Mouse (Mus musculus): ENCODE measurements around the gene Limch1. TPM values are rescaled to one million over a fixed set of nuclear protein-coding genes. Genes with fewer than 3 reads are reported as not detected.

The Limch1 gene
- polyA plus RNA-seq, 1 experiment from 2014 or later: 41.1 TPM

DNA sequence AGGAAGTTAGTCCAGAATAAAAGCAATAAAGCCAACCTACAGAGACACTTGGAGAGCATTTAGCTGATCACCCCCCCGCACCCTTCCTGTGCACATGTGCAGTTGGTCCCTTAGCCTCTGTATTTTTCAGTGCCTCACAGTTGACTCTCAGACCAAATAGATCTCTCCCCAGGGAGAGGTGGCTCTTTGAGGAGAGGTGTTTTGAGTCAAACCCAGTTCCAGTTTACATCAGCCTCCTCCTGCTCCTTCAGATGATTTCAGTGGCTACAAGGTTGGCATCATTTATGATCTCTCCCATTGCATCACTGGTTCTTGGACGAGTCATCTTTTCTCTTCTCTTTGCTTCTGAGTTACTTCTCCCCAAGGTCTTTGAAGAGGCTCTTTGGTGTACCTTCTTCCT is 197.3 kb downstream of the Limch1 start:
- POLR2A ChIA-PET: interaction anchor here (0.7 kb wide), 1 partner anchor 375 kb away, joined by 5 read pairs; no protein-coding TSS in a partner anchor
- CTCF ChIA-PET: no interaction called here
- no peaks in the 10 kb centered on the region for H3K27me3 ChIP-seq
- TF ChIP-seq CTCF (IDR thresholded peaks at IDR 0.05): no peak
- ATAC-seq: no peak
- DNase-seq (ENCODE audit: low read depth, low spot score): no peak
- in situ Hi-C loops (cut with MboI; ENCODE audit: low pct_unique_long_range_greater_than_20kb): no loop called here

DNA sequence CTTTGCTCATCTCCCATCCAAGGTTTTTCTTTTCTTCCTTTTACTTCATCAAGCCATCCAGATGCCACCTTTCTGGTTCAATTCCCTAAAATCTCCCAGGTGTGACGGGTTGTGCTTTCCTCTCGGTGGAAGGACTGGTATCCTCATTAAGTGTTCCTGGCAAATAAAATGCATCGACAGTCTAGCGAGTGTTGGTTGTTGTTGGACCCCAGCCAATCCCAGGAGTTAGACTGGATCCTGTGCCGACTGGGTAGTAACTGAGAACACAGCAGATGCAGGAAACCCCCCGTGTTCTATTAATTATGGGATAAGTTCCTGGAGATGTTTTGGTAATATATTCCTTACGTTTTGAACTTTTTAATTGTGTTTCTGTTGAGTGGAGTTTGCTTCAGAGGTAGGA is 197.9 kb downstream of the Limch1 start:
- no peak for ATAC-seq
- in situ Hi-C loops (cut with MboI; ENCODE audit: low pct_unique_long_range_greater_than_20kb): no loop called here
- no peak for DNase-seq (ENCODE audit: low read depth, low spot score)

DNA sequence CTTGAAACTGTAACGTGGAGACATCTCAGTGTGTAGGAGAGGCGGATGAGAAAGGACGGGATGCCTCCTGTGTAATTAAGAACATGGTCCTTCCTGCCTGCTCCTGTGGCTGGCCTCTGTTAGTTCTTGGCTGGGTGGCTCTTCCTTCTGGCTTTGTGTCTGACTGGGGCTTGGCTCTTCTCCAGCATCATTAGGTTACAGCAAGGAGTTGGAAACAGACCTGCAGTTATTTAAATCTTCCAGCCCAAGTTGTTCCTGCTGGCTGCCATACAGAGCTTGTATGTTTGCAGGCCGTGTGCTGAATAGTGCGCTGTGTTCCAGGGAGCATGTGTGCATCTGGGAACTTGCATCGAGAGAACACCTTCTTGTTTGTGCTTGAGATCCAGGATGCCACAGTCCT is 202.3 kb downstream of the Limch1 start:
- TF ChIP-seq CTCF (IDR thresholded peaks at IDR 0.05): no peak
- CTCF ChIA-PET: interaction anchor here (0.5 to 0.8 kb wide), 2 partner anchors 21 to 24 kb away, joined by 3 read pairs; no protein-coding TSS in a partner anchor
- no peaks in the 10 kb centered on the region for H3K27me3 ChIP-seq
- in situ Hi-C loops (cut with MboI; ENCODE audit: low pct_unique_long_range_greater_than_20kb): no loop called here
- DNase-seq (ENCODE audit: low read depth, low spot score) (no peak), ATAC-seq (peak; percentile 48)
- POLR2A ChIA-PET: interaction anchor here (0.6 kb wide), 1 partner anchor 572 kb away, joined by 5 read pairs; no protein-coding TSS in a partner anchor

More for the DNA sequence above, 197.9 kb downstream of the Limch1 start:
- CTCF ChIA-PET: no interaction called here
- H3K27me3 ChIP-seq: no peaks in the 10 kb centered on the region
- POLR2A ChIA-PET: no interaction called here
- no peak for TF ChIP-seq CTCF (IDR thresholded peaks at IDR 0.05)

DNA sequence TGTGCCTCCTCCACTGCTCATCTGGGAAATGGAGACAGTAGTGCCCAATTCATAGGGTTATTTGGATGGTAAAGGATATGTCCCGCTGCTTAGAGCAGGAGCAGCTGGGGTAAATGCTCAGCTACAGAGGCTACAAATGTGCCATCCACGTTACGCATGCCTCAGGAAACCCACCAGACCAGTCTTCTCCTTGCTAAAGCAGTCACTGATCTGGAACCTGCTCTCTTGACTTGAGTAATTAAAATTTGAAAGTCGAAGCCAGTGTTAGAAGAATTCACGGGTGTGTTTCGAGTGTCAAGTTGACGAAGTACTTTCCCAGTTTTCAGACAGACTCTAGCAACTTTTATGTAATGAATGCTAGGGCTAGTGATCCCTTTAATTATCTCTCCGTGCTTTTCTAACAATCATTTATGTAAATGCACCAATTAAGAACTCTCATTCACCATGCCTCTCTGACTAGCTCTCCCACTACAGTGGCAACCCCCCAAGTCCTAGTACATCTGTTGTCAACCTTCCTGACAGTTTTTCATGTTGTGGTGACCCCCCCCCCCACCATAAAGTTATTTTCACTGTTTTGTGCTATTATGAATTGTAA is 203.6 kb downstream of the Limch1 start:
- POLR2A ChIA-PET: no interaction called here
- CTCF ChIA-PET: interaction anchor here (1.0 kb wide), 1 partner anchor 21 kb away, joined by 3 read pairs; no protein-coding TSS in a partner anchor
- TF ChIP-seq CTCF (IDR thresholded peaks at IDR 0.05): no peak
- no peaks in the 10 kb centered on the region for H3K27me3 ChIP-seq
- in situ Hi-C loops (cut with MboI; ENCODE audit: low pct_unique_long_range_greater_than_20kb): no loop called here
- DNase-seq (ENCODE audit: low read depth, low spot score) (no peak), ATAC-seq (no peak)

DNA sequence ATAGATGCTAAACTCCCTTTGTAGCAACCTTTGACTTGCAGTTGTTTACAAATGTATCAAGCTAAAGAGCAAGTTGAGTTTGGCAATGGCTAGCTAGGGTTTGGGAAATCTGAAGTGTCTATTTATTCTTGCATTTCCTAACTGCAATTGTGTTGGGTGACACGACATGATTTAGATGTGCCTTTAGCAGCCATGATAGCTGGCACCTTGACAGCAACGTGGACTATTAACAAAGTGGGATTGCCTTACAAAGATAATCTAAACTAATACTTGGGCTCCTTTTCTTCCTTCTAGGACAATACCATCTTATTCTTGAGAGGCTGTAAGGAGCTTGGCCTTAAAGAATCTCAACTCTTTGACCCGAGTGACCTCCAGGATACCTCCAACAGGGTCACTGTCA is 207.7 kb downstream of the Limch1 start:
- no peaks in the 10 kb centered on the region for H3K27me3 ChIP-seq
- in situ Hi-C loops (cut with MboI; ENCODE audit: low pct_unique_long_range_greater_than_20kb): no loop called here
- ATAC-seq (no peak), DNase-seq (ENCODE audit: low read depth, low spot score) (no peak)
- no peak for TF ChIP-seq CTCF (IDR thresholded peaks at IDR 0.05)
- CTCF ChIA-PET: interaction anchor here (0.9 to 1.9 kb wide), 7 partner anchors 10 to 107 kb away, joined by 3 to 7 read pairs (median 4); no protein-coding TSS in a partner anchor
- POLR2A ChIA-PET: no interaction called here

DNA sequence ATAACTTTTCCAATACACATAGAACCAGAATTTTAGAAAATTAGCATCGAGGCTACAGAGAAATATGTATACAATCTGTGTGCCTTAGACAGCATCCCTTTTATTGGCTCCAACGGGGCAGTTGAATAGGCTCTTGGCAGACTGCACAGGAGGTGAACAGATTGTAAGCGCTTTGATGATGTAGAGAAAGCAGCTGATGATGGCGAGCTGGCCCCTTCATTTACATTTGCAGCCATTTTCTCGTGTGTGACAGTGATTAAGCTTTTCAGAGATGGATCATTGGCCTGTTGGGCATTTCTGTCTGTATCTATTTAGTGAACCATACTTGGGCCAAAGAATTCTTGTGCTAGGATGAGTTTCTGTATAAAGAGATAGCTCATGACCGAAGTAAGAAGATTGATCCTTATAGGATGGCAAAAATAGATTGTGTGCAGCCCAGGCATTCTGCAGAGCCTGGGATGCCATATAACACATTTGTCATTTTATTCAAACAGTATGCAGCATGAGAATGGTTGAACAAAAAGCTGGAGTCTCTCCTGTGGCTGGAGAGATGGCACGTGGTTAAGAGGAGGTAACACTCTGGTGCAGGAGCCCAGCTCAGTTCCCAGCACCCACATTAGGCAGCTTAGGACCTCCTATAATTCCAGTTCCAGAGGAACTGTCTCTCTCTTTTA is 208.5 kb downstream of the Limch1 start:
- DNase-seq (ENCODE audit: low read depth, low spot score) (no peak), ATAC-seq (no peak)
- in situ Hi-C loops (cut with MboI; ENCODE audit: low pct_unique_long_range_greater_than_20kb): no loop called here
- CTCF ChIA-PET: interaction anchor here (1.0 to 1.9 kb wide), 6 partner anchors 9 to 47 kb away, joined by 3 to 7 read pairs (median 4); no protein-coding TSS in a partner anchor
- POLR2A ChIA-PET: no interaction called here
- TF ChIP-seq CTCF (IDR thresholded peaks at IDR 0.05): no peak
- H3K27me3 ChIP-seq: no peaks in the 10 kb centered on the region

DNA sequence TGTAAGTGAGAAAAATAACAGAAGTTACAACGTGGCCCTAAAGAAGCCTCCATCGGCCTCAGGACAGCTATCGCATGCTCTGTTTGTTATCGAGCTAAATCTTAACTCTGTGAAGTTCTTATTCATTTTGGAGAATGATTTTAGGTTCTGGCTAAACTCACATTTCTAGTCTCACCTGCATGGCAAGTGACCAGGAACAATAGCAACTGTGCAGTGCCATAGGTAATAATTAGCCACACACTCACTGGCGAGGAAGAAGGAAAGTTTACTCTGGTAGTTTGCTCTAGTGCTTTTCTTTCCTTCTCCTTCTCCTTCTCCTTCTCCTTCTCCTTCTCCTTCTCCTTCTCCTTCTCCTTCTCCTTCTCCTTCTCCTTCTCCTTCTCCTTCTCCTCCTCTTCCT is 209.6 kb downstream of the Limch1 start:
- ATAC-seq (no peak), DNase-seq (ENCODE audit: low read depth, low spot score) (no peak)
- in situ Hi-C loops (cut with MboI; ENCODE audit: low pct_unique_long_range_greater_than_20kb): no loop called here
- no peaks in the 10 kb centered on the region for H3K27me3 ChIP-seq
- no peak for TF ChIP-seq CTCF (IDR thresholded peaks at IDR 0.05)
- ChIA-PET CTCF (no interaction called here), POLR2A (no interaction called here)

DNA sequence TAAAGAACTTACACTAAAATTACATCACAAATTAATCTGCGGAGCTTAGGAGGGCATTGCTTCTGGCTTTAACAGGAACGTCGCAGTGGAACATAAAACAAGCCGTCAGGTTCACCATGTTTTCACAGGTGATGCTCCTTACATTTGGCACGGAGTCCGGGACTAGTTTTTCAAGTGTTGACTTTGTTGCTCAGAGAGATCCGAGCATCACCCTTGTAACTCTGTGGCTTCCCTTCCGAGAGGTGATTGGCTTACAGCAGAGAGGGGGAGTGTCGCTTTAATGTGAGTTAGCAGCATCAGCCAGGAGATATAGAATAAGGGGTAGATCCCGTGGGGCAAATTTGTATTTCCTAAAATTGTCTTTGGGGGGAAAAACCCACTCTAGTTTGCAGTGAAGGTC is 212.0 kb downstream of the Limch1 start:
- ChIA-PET CTCF (no interaction called here), POLR2A (no interaction called here)
- no peaks in the 10 kb centered on the region for H3K27me3 ChIP-seq
- DNase-seq (ENCODE audit: low read depth, low spot score): no peak
- no peak for ATAC-seq
- no peak for TF ChIP-seq CTCF (IDR thresholded peaks at IDR 0.05)
- in situ Hi-C loops (cut with MboI; ENCODE audit: low pct_unique_long_range_greater_than_20kb): no loop called here

DNA sequence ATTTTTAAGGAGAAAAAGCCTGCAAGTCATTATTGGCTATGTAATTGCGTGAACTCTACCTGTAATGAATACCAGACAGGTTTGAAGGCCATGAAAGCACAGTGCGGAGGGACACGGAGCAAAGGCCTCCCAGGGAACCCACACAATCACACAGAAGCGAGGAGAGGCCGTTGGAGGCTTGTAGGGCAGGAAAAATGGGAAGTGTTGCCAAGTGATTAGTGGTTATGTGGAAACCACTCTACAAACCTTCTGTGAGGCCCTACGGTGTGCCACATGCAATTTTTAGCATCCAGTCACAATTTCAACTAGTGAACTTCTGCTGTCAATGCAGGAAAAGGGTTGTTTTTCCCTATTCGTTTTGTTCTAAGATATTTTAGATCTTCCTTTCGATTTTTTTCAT is 212.5 kb downstream of the Limch1 start:
- in situ Hi-C loops (cut with MboI; ENCODE audit: low pct_unique_long_range_greater_than_20kb): no loop called here
- POLR2A ChIA-PET: no interaction called here
- no peaks in the 10 kb centered on the region for H3K27me3 ChIP-seq
- ATAC-seq: no peak
- TF ChIP-seq CTCF (IDR thresholded peaks at IDR 0.05): no peak
- CTCF ChIA-PET: interaction anchor here (1.0 kb wide), 1 partner anchor 63 kb away, joined by 3 read pairs; no protein-coding TSS in a partner anchor
- DNase-seq (ENCODE audit: low read depth, low spot score): no peak

DNA sequence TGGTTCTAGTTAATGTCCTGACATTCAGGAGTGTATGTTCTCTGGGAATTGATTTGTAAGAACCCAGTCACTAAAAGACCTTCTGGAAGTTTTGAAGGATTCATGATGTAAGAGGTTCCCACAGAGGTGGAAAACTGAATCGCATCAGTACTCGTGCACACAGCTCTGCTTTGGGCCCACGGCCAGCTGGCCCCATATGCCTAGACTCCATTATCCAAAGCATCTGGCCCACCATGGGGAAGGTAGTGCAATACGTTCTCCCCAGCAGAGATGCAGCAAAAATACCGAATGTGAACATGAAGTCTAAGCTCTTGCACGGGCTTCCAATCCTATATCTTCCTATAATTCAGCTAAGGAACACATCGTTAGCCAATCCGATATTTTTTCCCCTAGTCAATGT is 214.3 kb downstream of the Limch1 start:
- DNase-seq (ENCODE audit: low read depth, low spot score): no peak
- POLR2A ChIA-PET: interaction anchor here (0.6 kb wide), 1 partner anchor 85 kb away, joined by 3 read pairs; no protein-coding TSS in a partner anchor
- TF ChIP-seq CTCF (IDR thresholded peaks at IDR 0.05): no peak
- in situ Hi-C loops (cut with MboI; ENCODE audit: low pct_unique_long_range_greater_than_20kb): no loop called here
- no peaks in the 10 kb centered on the region for H3K27me3 ChIP-seq
- CTCF ChIA-PET: no interaction called here
- ATAC-seq: no peak

DNA sequence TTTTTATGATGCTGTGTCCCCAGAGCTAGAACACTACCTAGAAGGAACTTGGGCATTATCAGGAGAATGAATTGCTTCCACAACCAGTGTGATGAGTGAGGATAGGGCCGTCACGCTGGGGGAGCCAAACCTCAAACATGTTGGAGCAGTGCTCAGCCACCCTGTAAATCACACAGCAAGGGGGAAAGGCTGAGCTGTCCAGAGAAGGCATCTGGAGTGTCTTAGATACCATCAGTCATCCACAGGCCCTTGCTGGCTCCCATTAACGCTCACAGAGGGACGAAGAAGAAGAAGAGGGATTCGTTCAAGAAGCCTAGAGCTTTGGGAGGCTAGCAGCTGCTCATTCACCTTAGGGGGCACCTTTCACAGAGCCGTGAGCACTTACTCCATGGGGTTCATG is 219.8 kb downstream of the Limch1 start:
- in situ Hi-C loops (cut with MboI; ENCODE audit: low pct_unique_long_range_greater_than_20kb): no loop called here
- H3K27me3 ChIP-seq: no peaks in the 10 kb centered on the region
- ATAC-seq (no peak), DNase-seq (ENCODE audit: low read depth, low spot score) (no peak)
- no peak for TF ChIP-seq CTCF (IDR thresholded peaks at IDR 0.05)
- ChIA-PET POLR2A (interaction anchor here (1.1 kb wide), 1 partner anchor 58 kb away, joined by 3 read pairs; no protein-coding TSS in a partner anchor), CTCF (interaction anchor here (1.0 to 1.5 kb wide), 2 partner anchors 11 to 30 kb away, joined by 3 to 5 read pairs; no protein-coding TSS in a partner anchor)
